Mouse (Mus musculus) urinary bladder, adult 2 months (tissue): Measurements from ENCODE around the gene Ptgdr2. TPM values are rescaled to one million over a fixed set of nuclear protein-coding genes. Genes with fewer than 3 reads are reported as not detected.

ENCODE experiments used
- DNase-seq: peaks from one replicate; pipeline ENCODE4 v3.0.0; 2022; ENCODE audit warnings: low spot score
- polyA plus RNA-seq: library from polyadenylated mRNA; depleted of rRNA; stranded (reverse); fragments of >200 nt; gene quantifications from 2 replicates; pipeline ENCODE4 v1.2.3, GENCODE M21; 2012; rRNA removed

Ptgdr2 gene
- polyA plus RNA-seq, 1 experiment: 0.06 TPM

GRCm38 (mm10) chr19:10975187-10975586 is 38.2 kb downstream of the Ptgdr2 start:
- no peak for DNase-seq

- no peak for DNase-seq
Measured at GRCm38 (mm10) chr19:10976318-10976717, 39.4 kb downstream of the Ptgdr2 start.

GRCm38 (mm10) chr19:10979184-10980168 is 42.5 kb downstream of the Ptgdr2 start:
- DNase-seq: peak; percentile 49

- DNase-seq: no peak
Measured at GRCm38 (mm10) chr19:10980210-10980609, 43.2 kb downstream of the Ptgdr2 start.

- no peak for DNase-seq
Measured at GRCm38 (mm10) chr19:10983146-10983545, 46.2 kb downstream of the Ptgdr2 start.

GRCm38 (mm10) chr19:10984551-10984950 is 47.6 kb downstream of the Ptgdr2 start:
- no peak for DNase-seq

- no peak for DNase-seq
Measured at GRCm38 (mm10) chr19:10985889-10986288, 48.9 kb downstream of the Ptgdr2 start.

GRCm38 (mm10) chr19:10988563-10988962 is 51.6 kb downstream of the Ptgdr2 start:
- DNase-seq: no peak

- no peak for DNase-seq
Measured at GRCm38 (mm10) chr19:10990751-10991150, 53.8 kb downstream of the Ptgdr2 start.

- DNase-seq: no peak
Measured at GRCm38 (mm10) chr19:10991911-10992310, 55.0 kb downstream of the Ptgdr2 start.

Other genes starting within 250 kb of the Ptgdr2 start
- gene Vps37c, start 248.4 kb upstream of the Ptgdr2 start, polyA plus RNA-seq: 14.5 and 17.5 TPM in 2 replicates
- gene Cd5, start 198.2 kb upstream of the Ptgdr2 start, polyA plus RNA-seq: 0.50 and 0.65 TPM in 2 replicates
- gene Cd6, start 107.1 kb upstream of the Ptgdr2 start, polyA plus RNA-seq: 0.39 and 0.50 TPM in 2 replicates
- gene Slc15a3, start 97.4 kb upstream of the Ptgdr2 start, polyA plus RNA-seq: 0.99 and 1.7 TPM in 2 replicates
- 14.7 and 16.5 TPM in 2 replicates for gene Tmem132a, start 67.2 kb upstream of the Ptgdr2 start, polyA plus RNA-seq
- gene Tmem109, start 55.2 kb upstream of the Ptgdr2 start, polyA plus RNA-seq: 132 and 133 TPM in 2 replicates
- gene Prpf19, start 41.9 kb upstream of the Ptgdr2 start, polyA plus RNA-seq: 102 and 133 TPM in 2 replicates
- 0.56 and 1.4 TPM in 2 replicates for gene Zp1, start 16.5 kb upstream of the Ptgdr2 start, polyA plus RNA-seq
- gene Ccdc86, start 12.1 kb downstream of the Ptgdr2 start, polyA plus RNA-seq: 7.3 and 7.9 TPM in 2 replicates
- gene Ms4a10, start 37.5 kb downstream of the Ptgdr2 start, polyA plus RNA-seq: 0.06 TPM in 1 of 2 replicates, not detected in the other
- not detected in 2 replicates for gene Ms4a15, start 56.1 kb downstream of the Ptgdr2 start, polyA plus RNA-seq
- not detected in 2 replicates for gene Ms4a18, start 80.9 kb downstream of the Ptgdr2 start, polyA plus RNA-seq
- 1.7 and 2.2 TPM in 2 replicates for gene Ms4a8a, start 143.9 kb downstream of the Ptgdr2 start, polyA plus RNA-seq
- gene 1700017D01Rik, start 193.7 kb downstream of the Ptgdr2 start, polyA plus RNA-seq: not detected in 2 replicates
- not detected in 2 replicates for gene 1700025F22Rik, start 228.2 kb downstream of the Ptgdr2 start, polyA plus RNA-seq